Mouse (Mus musculus) cerebellum, adult 11-12 months (tissue): ENCODE data around the gene Gadd45a.

Experiments
- DNase-seq: peaks from one replicate; pipeline ENCODE4 v3.0.0; 2022

Gene Gadd45a

GRCm38 (mm10) chr6:67016520-67017111 is 20.6 kb downstream of the Gadd45a start:
- no peak for DNase-seq

- no peak for DNase-seq
These were observed 21.3 kb downstream of the Gadd45a start for GRCm38 (mm10) chr6:67015739-67016519.

DNA sequence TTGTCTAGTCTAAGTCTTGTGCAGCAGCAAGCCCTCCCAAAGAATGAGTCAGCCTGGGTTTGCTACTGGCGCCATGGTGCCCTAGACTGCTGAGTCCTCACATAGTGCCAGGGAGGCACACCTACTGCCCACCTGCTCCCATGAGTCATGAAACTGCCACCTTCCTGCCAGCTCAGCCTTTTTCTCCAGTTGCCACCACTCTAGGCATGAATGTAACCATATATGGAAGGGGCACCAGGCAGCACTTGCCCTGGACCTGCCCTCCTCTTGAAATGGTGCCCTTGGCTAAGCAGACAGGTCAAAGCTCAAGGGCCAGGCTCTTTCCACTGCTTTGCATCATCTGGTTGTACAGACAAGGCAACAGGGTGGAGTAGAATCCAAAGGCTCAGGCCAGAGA is 22.6 kb downstream of the Gadd45a start:
- DNase-seq, result no peak

- no peak for DNase-seq
These were observed 23.1 kb downstream of the Gadd45a start for GRCm38 (mm10) chr6:67013949-67014678.

DNA sequence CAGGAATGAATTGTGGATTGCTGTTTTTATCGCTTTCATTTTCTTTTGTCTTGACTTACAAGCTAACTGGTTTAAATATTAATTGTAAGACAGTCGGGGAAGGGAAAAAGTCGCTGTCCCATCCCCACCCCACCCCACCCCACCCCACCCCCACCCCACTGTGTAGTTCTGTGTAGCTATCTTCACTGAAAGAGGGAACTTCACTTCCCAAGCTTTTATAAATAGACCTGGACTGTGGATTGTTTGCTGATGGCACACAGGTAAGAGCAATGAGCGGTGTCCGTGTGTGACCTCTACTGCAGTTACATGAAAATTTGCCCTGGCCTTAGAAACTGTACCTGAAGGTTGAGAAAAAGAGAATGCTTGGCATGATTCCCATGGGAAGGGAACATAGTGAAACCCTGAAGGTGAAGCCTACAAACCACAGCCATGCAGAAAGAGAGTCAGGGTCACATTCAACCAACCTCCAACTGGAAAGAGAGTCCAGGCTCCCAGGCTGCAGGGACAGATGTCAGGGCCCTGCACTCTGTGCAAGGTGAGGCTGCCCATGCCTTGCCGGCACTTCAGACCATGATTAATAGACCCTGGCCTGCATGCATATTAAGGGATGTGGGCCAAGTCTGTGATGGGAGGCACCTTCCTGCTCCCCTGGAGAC is 23.8 kb downstream of the Gadd45a start:
- no peak for DNase-seq

GRCm38 (mm10) chr6:67011217-67011518 is 26.1 kb downstream of the Gadd45a start:
- DNase-seq, result no peak

GRCm38 (mm10) chr6:67010370-67011216 is 26.7 kb downstream of the Gadd45a start:
- DNase-seq, result no peak

- no peak for DNase-seq
These were observed 27.4 kb downstream of the Gadd45a start for GRCm38 (mm10) chr6:67009888-67010287.

- DNase-seq, result no peak
These were observed 37.5 kb downstream of the Gadd45a start for GRCm38 (mm10) chr6:66999800-67000199.

DNA sequence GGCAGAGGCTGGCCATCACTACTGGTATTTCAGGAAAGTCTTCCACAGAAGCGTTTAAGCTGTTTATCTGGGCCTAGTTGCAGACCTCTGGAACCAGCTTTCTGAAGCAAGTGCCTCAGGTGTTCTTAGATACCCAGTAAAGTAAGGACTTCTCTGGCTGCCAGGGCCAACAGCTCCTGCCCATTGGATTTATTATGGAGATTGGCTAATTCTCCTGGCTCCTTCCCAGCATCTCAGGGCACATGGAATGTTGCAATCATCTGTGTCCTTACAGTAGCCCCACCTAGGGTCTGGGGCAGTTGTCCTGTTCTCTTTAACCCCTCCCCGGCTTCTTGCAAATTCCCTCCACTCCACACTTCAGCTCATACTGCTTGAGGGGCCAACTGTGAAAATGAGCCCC is 38.6 kb downstream of the Gadd45a start:
- no peak for DNase-seq

DNA sequence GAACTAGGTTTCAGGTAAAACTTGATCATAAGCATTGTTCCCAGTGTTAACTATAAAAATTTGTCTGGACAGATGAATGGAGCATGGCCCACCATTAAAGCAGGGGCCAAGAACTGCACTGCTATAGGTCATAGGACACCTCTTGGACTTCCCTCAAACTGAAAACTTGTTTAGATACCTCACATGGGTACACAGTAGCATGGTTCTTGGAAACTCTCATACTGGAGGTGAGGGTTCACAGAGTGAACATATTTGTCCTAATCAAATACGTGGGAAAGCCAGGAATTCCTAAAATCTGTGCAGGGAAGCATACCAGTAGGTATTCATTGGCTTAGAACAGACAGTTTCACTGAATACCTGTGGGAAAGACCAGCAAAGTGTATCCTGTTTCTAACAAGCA is 41.0 kb downstream of the Gadd45a start:
- DNase-seq, result no peak

DNA sequence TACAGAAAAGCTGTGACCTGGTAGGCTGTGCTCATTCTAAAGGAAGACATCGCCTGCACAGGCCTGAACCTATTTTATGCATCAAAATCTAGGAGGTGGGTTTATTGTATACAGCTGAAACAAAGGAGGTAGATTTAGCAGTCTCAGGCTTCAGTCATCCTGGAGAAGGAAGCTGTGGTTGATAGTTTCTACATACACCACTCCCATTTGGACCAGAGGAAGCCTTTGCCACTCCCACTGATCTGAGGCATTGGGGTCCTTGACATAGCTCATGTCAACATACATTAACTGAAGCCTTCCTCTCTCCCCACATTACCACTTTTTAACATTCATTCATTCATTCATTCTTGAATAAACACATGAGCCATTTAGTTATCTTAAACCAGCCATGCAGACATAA is 41.4 kb downstream of the Gadd45a start:
- DNase-seq, result no peak

GRCm38 (mm10) chr6:66994981-66995380 is 42.3 kb downstream of the Gadd45a start:
- no peak for DNase-seq

DNA sequence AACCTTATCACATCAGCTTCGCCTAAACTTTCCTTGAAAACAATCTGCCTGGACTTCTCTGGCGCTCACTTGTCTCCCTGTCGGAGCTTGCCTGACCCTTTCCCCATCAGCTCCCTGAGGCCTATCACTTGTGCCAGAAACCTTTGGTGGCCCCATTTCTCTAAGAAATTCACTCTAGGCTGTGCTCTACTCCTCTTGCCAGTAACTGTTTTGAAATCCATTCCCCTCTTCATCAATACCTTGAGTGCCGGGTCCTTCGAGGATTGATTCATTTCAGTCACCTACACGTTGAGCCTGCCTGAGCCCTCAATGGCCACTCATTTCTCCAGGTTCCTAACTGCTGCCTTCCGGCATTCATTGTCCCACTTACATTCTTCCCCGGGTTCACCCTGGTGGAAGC is 44.5 kb downstream of the Gadd45a start:
- no peak for DNase-seq

DNA sequence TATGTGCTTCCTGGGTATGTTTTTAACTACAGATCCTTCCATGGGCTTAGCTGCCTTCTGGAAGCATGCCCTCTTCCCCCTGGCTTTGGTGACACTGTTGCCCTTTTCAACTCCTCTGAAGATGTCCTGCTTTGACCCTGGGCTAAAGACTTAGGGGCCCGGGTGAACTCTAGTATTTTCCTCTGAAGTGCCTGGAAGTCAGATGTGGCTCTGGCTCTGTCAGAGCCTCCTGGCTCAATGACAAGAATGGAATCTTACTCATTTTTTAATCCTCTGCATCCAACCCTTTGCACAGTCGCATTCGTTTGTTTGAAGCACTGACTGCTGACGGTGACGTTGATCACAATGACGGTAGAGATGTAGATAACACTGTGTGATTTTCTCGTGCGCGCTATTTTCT is 45.0 kb downstream of the Gadd45a start:
- DNase-seq, result no peak

GRCm38 (mm10) chr6:66989518-66989917 is 47.7 kb downstream of the Gadd45a start:
- no peak for DNase-seq

GRCm38 (mm10) chr6:66989037-66989436 is 48.2 kb downstream of the Gadd45a start:
- DNase-seq, result no peak

GRCm38 (mm10) chr6:66988363-66988762 is 48.9 kb downstream of the Gadd45a start:
- no peak for DNase-seq

GRCm38 (mm10) chr6:66987643-66988042 is 49.6 kb downstream of the Gadd45a start:
- DNase-seq, result no peak

- no peak for DNase-seq
These were observed 51.2 kb downstream of the Gadd45a start for GRCm38 (mm10) chr6:66986063-66986462.

- no peak for DNase-seq
These were observed 51.8 kb downstream of the Gadd45a start for GRCm38 (mm10) chr6:66985500-66985899.
